Mouse (Mus musculus) cerebellum, adult 11-12 months (tissue): ENCODE measurements around the gene Angpt4.

Experiments
- DNase-seq: peaks from one replicate; pipeline ENCODE4 v3.0.0; 2022

Angpt4 gene

GRCm38 (mm10) chr2:151986958-151987357 is 75.9 kb downstream of the Angpt4 start:
- DNase-seq = no peak

GRCm38 (mm10) chr2:151988978-151989377 is 78.0 kb downstream of the Angpt4 start:
- no peak for DNase-seq

GRCm38 (mm10) chr2:151990985-151991394 is 80.0 kb downstream of the Angpt4 start:
- peak; percentile 64 for DNase-seq

- DNase-seq = no peak
These were observed 80.4 kb downstream of the Angpt4 start for GRCm38 (mm10) chr2:151991446-151991845.

- DNase-seq = peak; percentile 47
These were observed 83.5 kb downstream of the Angpt4 start for GRCm38 (mm10) chr2:151994350-151995122.
